Mouse (Mus musculus): ENCODE results near the gene Nhsl2.

GRCm38 (mm10) chrX:101930301-101930700 is 81.1 kb downstream of the Nhsl2 start:
- TF ChIP-seq CTCF (IDR thresholded peaks at IDR 0.05; ENCODE audit: low read depth) (no peak), EP300 (IDR thresholded peaks at IDR 0.05; ENCODE audit: low read depth) (no peak)

All from liver, postnatal 0 days (tissue).